Mouse (Mus musculus) naive thymus-derived CD4-positive, alpha-beta T cell, adult 2 months (primary cell): ENCODE data around the gene Fbxl14.

Source experiments
- DNase-seq: peaks from one replicate; pipeline ENCODE4 v3.0.0-alpha.2; 2011; ENCODE audit warnings: low read depth

The Fbxl14 gene

DNA sequence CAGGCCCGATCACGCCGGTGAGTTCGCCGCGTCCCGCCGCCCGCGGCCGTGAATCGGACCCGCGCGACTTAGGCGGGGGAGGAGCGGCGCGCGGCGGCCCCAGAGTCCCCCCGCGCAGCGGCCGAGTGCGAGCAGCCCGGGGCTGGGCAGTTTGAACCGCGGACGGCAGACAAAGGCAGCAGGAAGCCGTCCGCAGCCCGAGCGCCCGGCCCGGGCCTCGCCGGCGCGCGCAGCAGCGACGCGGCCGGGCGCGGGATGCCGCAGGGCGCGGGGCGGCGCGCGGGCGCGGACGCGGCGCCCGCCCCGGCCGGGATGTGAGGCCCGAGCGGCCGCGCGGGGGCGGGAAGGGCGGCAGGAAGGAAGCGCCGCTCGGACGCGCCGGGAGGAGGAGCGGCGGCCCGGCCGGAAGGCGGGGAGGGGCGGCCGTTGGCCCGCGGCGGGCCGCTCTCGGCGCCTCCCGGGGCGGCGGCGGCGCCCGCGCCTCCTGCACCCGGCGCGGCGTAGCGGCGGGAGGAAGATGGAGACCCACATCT is at the start of gene Fbxl14:
Gene Fbxl14 (plus strand): TSS at position 326 of the 533 bp plus-strand sequence.
- no peak for DNase-seq

DNA sequence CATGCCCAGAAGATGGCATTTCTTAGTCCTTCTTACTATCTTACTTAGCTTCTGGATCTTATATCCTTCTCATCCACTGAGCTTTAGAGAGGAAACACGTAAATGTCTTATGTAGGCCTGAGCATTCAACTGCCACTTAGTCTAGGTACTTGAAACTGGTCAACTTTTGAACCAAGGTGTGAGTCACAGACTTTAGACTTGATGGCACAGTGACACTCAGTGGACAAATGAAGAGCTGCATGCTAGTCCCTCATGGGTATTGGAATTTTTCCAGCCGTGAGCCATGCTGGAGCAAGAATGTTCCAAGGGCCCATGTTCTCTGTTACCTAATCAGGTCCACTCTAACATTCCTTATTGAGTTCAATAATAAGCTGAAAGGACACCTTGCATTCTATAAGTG is 49.0 kb upstream of the Fbxl14 start:
- peak; percentile 61 for DNase-seq

- DNase-seq = no peak
Observed at GRCm38 (mm10) chr6:119431751-119432324, 47.6 kb upstream of the Fbxl14 start.

DNA sequence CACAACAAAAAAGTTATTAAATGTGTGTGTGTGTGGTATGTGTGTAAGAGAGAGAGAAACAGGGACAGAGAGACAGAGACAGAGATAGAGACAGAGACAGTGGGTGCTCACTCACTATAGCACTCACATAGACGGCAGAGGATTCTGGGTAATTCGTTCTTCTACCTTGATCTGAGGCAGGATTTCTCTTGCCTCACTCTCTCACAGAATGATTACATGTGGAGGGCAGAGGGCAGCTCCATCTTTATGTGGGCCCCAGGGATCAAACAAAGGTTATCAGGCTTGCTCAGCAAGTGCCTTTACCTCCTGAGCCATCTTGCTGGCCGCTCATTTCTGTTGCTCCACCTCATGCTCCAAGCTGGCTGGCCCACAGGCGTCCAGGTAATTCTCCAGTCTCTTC is 45.1 kb upstream of the Fbxl14 start:
- no peak for DNase-seq

DNA sequence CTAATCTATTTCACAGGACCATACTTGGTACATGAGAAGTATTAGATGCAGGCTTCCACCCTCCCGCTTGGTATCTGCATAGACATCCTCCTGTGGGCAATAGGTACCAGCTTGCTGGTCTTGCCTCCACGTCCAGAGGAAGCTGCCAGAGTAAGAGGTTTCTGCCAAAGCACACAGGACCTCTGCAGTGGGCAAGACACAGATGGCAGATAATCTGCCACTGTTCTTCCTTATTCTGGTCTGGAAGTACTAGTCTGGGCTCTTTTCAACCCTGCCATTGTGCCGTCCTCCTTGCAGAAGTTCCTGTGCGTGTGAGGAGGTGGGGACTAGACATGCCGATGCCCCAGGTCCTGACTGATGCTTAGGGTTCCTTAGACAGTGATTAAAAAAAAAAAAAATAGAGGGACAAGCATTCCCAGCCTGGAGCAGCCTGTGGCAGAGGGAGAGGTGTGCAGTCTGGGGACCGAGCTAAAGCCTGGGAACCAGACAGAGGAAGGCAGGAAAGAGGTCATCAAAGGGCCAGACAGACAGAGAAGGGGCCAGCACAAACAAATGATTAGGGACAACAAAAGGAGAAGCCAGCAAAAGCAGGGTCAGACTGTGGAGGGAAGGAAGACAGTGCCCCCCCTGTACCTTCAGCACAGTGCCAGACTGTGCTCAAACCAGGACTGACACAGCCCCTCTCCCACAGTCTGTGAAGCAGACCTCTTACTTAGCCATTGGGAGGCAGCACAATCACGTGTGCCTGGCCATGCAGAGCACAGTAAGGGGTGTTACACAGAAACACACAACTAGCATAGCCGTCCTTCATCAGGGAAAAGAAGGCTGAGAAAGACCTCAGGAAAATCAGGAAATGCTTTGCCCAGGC is 41.3 kb upstream of the Fbxl14 start:
- no peak for DNase-seq

- DNase-seq = peak; percentile 41
Observed at GRCm38 (mm10) chr6:119442729-119443128, 36.7 kb upstream of the Fbxl14 start.

DNA sequence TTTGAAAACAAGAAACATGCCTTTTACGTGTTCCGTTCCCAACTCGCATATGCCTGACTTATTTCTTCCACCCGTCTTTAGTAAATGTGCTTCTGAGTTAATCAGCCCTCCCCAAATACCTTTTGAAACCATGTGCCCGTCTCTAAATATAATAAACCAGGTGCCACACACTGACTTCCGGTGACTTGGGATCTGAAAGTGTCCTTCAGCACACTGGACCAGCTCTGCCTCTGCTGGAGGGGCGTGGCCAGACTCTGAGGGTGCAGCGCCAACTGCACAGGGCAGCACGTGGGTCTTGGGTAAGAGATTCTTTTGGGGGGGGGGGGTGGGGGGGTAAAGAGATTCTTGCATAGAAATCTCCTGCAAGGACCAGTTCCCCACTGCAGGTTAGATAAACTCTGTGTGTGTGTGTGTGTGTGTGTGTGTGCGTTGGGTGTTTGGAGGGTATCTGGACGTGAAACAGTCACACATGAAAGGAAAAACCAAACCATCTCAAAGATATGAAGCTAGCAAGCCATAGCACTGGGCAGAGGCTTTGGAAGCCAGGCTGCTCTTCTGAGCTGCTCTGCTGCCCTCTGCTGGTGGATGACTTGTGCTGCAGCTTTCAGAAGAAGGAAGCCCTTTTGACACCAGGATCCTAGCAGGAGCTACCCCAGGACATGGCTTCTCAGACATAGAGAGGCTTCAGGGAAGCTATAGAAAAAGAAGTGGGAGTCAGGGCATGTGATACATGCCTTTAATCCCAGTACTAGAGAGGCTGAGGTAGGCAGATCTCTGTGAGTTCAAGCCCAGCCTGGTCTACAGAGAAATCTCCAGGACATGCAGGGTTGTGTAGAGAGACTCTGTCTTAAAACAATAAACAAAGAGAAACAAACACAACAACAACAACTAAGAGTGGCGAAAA is 35.5 kb upstream of the Fbxl14 start:
- peak; percentile 92 for DNase-seq

GRCm38 (mm10) chr6:119445671-119446607 is 33.5 kb upstream of the Fbxl14 start:
- DNase-seq = no peak

- peak; percentile 56 for DNase-seq
Observed at GRCm38 (mm10) chr6:119448321-119449059, 31.0 kb upstream of the Fbxl14 start.

DNA sequence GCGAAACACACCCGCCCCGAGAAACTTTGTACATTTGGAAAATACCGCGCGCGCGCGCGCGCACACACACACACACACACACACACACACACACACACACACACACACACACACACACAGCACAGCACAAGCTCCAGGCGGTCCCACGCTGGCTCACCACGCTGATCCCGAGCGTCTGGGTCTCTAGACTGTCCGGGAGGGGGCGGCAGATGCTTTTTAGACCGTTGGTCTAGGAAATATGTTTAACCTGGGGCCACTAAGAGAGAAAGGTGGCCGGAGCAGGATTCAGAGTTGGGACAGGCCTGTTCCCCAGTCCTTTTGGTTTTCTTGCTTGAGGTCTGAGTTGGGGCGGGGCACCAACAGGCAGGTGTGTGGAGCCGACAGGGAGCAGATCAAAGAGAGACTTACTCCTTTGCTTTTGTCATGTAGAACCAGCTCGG is 30.4 kb upstream of the Fbxl14 start:
- DNase-seq = peak; percentile 70

DNA sequence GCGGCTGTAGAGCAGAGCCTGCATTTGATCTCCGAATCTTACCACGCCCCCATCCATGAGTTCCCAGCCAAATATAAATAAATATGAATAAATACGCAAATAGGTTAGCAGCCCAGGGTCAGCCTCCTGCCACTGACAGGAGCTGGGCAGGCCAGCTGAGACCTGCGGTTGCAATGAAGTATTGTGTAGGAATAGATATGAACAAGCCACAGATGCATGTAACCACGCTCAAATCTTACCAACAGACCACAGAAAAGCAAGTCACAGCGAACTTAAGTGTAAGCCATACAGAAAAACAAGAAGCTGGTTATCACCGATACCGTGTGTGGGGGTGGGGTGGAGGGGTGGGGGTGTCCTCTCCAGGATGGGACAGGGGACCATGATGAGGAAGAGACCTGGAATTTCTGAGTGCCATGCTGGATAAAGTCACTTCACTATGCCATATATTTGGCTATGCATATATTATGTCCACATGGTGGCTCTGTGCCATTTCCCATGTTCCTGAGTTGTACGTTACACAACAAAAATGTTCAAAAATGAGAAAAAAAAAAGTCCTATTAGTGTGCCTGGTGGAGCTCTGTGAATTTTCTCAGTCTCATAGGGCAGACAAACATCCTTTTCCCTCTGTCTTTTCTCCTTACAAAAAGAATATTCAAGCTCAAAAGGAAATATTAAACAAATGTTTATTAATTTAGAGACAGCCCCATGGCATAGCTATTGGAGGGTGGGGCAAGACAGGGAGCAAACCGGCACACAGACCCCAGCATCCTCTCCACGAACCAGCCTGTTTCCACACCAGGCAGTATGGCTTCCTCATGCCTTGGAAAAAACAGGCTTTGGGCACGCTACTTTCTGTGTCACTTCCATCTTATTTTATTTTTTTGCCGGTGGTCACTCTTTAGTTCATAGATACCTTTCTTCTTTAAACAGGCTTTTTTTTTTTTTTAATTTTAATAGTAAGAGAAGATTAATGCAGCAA is 28.2 kb upstream of the Fbxl14 start:
- DNase-seq = peak; percentile 51

DNA sequence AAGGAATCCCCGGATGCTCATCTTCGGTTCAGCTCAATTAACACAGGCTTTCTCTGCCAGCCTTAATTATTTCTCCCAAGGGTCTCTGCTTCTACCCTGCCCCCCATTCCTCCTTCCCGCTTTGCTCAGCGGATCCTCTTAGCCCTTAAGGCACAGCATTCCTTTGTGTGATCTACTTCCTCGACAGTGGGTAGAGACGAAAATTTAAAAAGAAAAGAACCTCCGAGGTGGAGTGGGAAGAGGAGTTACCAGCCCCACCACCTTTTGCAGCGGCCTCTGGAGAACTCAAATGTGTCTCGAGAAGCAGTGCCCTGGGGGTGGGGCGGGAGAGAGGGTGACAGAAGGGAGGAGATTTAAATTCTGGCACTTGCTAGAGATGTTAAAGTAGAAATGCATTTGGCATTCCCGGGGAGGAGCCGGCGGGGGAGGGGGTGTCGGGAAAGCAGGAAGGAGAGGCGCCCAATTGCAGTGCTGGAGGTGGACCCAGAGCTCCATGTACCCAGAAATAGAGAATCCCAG is 27.4 kb upstream of the Fbxl14 start:
- DNase-seq = no peak

DNA sequence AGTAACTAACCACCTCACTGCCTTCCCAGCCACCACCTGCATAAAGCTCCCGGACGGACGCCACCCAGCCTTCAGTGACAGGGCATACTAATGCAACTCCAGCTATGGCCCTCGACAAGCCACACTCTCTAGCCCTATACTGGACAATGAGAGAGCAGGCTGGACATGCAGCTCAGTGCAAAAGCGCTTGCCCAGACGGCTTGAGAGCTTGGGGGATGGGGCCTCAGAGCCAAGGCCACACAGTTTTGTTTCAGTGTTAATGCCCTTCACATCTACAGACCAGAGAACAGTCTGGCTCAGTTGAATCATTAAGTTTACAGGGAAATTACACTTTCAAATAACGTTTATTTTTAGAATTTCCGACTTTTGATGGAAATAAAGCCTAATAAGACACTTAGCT is 21.3 kb upstream of the Fbxl14 start:
- no peak for DNase-seq

DNA sequence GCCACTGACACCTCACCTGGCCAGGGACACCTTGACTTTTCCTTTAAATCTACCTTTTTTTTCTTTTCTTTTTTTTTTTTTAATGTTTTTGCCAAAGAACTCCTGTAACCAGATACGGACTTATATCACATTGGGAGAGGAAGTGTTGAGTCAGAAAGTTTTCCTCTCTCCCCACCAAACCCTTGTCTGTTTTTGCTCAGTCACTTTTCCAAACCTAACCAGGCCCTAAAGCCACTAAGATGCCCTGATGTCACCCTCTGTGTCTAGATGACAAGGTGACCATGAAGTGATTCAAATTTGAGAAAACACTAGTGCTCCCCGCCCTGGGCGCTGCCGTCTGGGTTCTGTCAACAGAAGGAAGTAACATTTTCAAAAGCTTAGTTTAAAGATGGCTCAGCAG is 20.4 kb upstream of the Fbxl14 start:
- DNase-seq = no peak

DNA sequence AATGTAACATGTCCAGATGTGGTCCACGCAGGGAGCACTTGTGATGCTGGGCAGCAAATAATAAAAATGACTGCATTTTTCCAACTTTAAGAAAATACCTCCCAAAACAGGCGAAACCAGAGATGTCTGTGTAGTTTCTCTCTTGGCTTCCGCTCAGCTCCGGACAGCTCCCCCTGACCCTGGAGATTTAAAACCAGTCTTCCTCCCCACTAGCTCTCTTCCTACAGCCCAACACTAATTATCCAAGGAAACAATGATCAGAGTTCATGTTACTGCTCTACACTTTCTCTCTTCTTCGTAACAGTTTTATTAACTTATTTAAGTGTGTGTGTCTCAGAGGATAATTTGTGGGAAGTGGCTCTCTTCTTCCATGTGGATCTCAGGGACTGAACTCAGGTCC is 19.1 kb upstream of the Fbxl14 start:
- DNase-seq = no peak

DNA sequence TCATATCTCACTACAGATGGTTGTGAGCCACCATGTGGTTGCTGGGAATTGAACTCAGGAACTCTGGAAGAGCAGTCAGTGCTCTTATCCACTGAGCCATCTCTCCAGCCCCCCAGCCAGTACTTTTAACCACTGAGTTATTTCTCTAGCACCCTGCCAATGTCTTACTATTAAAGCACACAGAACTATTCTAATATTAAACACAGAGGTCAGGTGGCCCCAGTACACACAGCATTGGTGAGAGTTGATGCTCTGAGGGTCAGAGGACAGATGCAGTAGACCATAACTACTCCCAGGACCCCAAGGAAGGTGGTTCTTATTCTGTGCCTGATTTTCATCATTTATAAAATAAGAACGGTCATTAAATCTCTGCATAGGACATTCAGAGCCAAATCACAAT is 13.3 kb upstream of the Fbxl14 start:
- DNase-seq = no peak

- DNase-seq = no peak
Observed at GRCm38 (mm10) chr6:119466921-119467784, 12.3 kb upstream of the Fbxl14 start.

DNA sequence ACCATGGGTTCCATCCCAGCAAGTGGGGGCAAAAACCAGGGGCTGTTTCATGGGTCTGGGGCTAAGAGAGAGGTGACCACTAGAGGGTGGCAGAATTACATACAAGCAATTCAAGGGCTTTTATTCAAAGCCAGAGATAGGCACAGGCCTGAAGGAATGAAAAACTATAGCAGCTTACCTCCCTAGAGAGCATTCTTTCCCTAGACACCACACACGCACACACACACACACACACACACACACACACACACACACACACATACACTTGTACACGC is 11.7 kb upstream of the Fbxl14 start:
- no peak for DNase-seq
